Mouse (Mus musculus) lung, postnatal 36 days (tissue): ENCODE results near the gene Ucn.
A peak's percentile ranks its signal among the peaks of the same experiment; 100 is the strongest.

Experiments
- DNase-seq: peaks from one replicate; pipeline ENCODE4 v3.0.0; 2022; ENCODE audit warnings: mixed read lengths

Gene Ucn

GRCm38 (mm10) chr5:31105814-31106335 lies 32.8 kb downstream of the Ucn start, which contains the start of gene Dnajc5g:
Dnajc5g (plus strand) TSS chr5:31106285.
- DNase-seq = no peak

- no peak for DNase-seq
These were observed 42.7 kb downstream of the Ucn start for GRCm38 (mm10) chr5:31095711-31096480.

DNA sequence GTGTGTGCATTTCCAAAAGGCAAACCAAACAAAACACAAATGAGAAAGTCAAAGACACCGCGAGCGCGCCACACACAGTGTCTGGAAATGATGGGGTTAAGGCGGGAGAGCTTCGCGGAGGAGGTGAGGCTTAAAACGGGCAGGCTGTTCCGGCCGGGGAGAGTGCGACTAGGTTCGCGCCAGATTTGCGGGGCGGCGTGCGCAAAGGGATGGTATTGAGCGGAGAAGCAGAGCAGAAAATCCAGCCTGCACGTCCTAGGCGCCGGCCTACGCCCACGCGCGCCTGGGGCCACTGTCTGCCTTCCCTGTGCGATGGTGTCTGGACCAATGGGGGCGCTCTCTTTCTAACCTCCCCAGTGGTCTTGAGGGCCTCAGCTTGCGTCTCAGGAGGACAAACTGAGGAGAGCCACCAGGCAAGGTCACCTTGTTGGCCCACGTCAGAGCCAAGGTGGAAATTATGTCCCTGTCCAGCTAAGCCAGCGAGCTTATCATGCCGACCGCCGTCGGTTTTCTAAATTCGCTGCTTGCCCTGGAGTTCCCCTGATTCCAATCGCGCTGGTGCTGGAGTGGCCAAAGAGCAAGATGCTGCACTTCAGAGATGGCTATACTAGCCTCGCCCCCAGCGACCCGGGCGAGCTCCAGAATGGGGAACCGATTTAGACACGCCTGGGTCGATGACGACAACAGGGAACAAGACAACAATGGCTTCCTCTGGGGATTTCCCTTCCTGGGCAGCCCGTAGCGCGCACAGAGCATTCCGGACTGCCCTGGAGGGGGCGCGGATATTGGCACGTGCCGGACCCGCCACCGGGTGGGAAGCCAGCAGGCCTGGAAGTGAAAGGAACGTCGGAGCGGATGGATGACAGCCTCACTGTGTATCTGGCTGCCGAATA lies 43.6 kb downstream of the Ucn start:
- DNase-seq = peak; percentile 84

- DNase-seq = no peak
These were observed 44.4 kb downstream of the Ucn start for GRCm38 (mm10) chr5:31094100-31094798.

DNA sequence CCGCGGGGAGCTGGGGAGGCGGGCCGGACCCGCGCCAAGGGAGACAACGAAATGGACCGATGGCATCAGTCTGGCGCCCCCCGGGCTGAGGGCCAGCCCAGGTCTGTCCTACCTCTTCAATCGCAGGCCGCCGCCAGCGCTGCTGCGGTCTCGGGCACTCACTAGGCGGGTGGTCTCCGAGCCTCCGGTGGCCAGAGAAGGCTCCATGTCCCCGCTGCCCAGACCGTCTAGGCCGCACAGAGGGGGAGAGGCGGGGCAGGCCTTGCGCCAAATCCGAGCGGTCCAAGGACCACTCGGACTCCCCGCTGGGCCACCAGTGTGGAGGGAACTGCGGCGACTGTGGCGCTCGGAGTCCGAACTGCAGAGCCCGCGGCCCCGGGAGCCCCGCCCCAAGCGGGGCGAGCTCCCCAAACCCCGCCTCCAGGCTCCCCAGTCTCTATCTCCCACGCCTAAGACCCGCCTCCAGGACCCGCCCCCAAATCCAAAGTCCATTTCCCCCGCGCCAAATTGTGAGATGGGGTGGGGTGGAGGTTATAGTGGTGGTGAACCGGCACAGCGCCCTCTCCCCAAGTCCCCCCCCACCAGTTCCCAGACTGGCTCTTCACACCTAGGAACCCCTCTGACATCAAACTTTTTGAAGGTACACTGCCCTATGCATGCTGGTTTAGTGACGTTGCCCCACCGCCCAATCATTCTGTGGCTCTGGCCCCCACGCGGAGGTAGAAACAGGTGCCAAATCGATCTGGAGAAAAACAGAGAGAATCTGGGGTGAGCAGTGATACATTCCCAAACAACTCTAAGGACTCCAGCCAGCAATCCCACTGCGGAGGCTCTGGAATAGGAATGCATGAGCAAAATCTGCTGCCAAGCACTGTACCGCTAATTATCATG lies 45.2 kb downstream of the Ucn start:
- peak; percentile 39 for DNase-seq

GRCm38 (mm10) chr5:31092231-31092975 lies 46.2 kb downstream of the Ucn start:
- DNase-seq = no peak
